In the genomic region with DNA sequence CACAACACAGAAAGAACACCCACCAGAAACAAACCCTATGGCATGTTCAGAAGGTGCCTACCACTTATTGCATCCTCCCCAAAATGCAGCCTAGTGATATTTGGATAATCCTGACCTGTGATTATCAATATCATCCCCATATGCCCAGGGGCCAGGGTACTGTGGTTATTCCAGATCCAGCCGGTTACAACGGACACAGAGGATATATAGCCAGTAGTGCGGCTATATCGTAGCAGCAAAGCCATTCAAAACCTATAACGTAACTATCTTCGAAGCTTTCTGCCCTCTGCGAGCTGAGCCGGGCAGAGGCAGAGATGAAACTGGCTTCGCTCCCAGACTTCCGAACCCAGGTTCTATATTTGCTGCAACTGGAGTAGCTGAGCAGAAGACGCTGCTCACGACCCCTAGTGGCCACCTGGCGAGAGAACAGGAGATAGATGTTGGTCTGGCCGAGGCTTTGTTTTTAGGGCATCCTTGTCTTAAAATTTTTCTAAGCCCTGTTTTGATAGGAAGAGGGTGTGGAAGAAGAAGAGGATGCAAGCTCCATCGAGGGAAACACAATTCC, we compare ENCODE assay signal across 8 mouse cellular contexts. TPM values are rescaled to one million over a fixed set of nuclear protein-coding genes. Genes with fewer than 3 reads are reported as not detected.
DNase-seq lines count a peak whose midpoint lies in the region; ATAC-seq and TF ChIP-seq lines count a peak whose summit lies in the region.

No protein-coding gene starts in this region.

- peaks cover 29% of the 10 kb centered on the region for H3K4me1 ChIP-seq in midbrain, embryonic 11.5 days (ENCODE audit: control insufficient read depth, insufficient read depth, low read length)
- H3K4me1 ChIP-seq in stomach, postnatal 0 days (replicated peaks; ENCODE audit: control insufficient read depth, insufficient read depth), result no peaks in the 10 kb centered on the region

- H3K4me3 ChIP-seq in midbrain, embryonic 11.5 days (ENCODE audit: low read depth, low read length), result peak overlapping the region; percentile 59
- H3K4me3 ChIP-seq in stomach, postnatal 0 days (ENCODE audit: low read depth, low read length), result no peak overlapping the region

- H3K4me2 ChIP-seq in midbrain, embryonic 11.5 days, result peak overlapping the region; percentile 84
- no peak overlapping the region for H3K4me2 ChIP-seq in stomach, postnatal 0 days (replicated peaks; ENCODE audit: low read depth)

- no peaks in the 10 kb centered on the region for H3K9me3 ChIP-seq in midbrain, embryonic 11.5 days (ENCODE audit: control insufficient read depth, low read length)
- no peaks in the 10 kb centered on the region for H3K9me3 ChIP-seq in stomach, postnatal 0 days (ENCODE audit: control insufficient read depth, low read length)

- peak; percentile 70 for DNase-seq in right cerebral cortex, adult 18-20 months
- DNase-seq in right cerebral cortex, postnatal 25 days, result no peak
- peak; percentile 83 for DNase-seq in brain, adult 2 months (ENCODE audit: low read depth, low spot score)
- DNase-seq in left cerebral cortex, adult 18-20 months (ENCODE audit: low spot score in 2 of 2), result peak; percentile 71 to 72
- peak; percentile 92 for DNase-seq in midbrain, embryonic 11.5 days (ENCODE audit: low spot score, missing footprints)
- DNase-seq in stomach, postnatal 0 days (ENCODE audit: low spot score), result peak; percentile 66

- TF ChIP-seq EP300 in stomach, postnatal 0 days (optimal IDR thresholded peaks at IDR 0.05), result no peak

- peak overlapping the region; percentile 58 for H3K9ac ChIP-seq in midbrain, embryonic 11.5 days (ENCODE audit: low read length)
- H3K9ac ChIP-seq in stomach, postnatal 0 days (ENCODE audit: low read length), result no peak overlapping the region

- TF ChIP-seq CTCF in stomach, postnatal 0 days (IDR thresholded peaks at IDR 0.05; ENCODE audit: low read depth), result peak; percentile 75

- no peaks in the 10 kb centered on the region for H3K36me3 ChIP-seq in midbrain, embryonic 11.5 days (ENCODE audit: control insufficient read depth, insufficient read depth, low read length)
- H3K36me3 ChIP-seq in stomach, postnatal 0 days (ENCODE audit: control insufficient read depth, insufficient read depth, low read length), result no peaks in the 10 kb centered on the region

- WGBS in midbrain, embryonic 11.5 days, result 5% methylated on average over 15 of the region's 15 CpGs
- WGBS in stomach, postnatal 0 days, result 6% methylated on average over 15 of the region's 15 CpGs

- H3K27ac ChIP-seq in midbrain, embryonic 11.5 days (ENCODE audit: low read depth, low read length), result peak overlapping the region; percentile 62
- no peak overlapping the region for H3K27ac ChIP-seq in stomach, postnatal 0 days (replicated peaks)

- H3K27me3 ChIP-seq in midbrain, embryonic 11.5 days (ENCODE audit: control insufficient read depth, insufficient read depth, low read length), result peaks cover 57% of the 10 kb centered on the region
- H3K27me3 ChIP-seq in stomach, postnatal 0 days (ENCODE audit: control insufficient read depth, insufficient read depth, low read length), result peaks cover 21% of the 10 kb centered on the region

- peak; percentile 40; the same call in 1 of the 2 replicates for ATAC-seq in granulocyte monocyte progenitor cell, adult 5-6 weeks (replicated peaks; ENCODE audit: poor library complexity, severe bottlenecking)
- no peak for ATAC-seq in midbrain, embryonic 11.5 days (ENCODE audit: low FRiP score)
- no peak for ATAC-seq in stomach, postnatal 0 days (ENCODE audit: low FRiP score, low TSS enrichment)
- no peak for ATAC-seq in monocyte, adult 5-6 weeks (replicated peaks; ENCODE audit: insufficient number of reproducible peaks, low FRiP score, low TSS enrichment, poor library complexity, severe bottlenecking)

RNA-seq across cellular contexts. Expression of a gene that starts 6.0 kb away (rescaled TPM):
- total RNA-seq in granulocyte monocyte progenitor cell, adult 5-6 weeks (2014; fragmentation: Nextera tagmentation), result not detected in 2 replicates
- total RNA-seq in granulocyte monocyte progenitor cell, adult 5-6 weeks (2017), result not detected in 2 replicates
- under 1 TPM; 0.19 to 0.30 TPM for total RNA-seq in left cerebral cortex, adult 18-20 months (2021)
- 14.7 and 14.8 TPM in 2 replicates for polyA plus RNA-seq in midbrain, embryonic 11.5 days (2014; fragmentation: Nextera tagmentation; extraction: Ambion mirVana)
- polyA plus RNA-seq in stomach, postnatal 0 days (2015; fragmentation: Nextera tagmentation; extraction: Ambion mirVana), result 0.08 and 0.10 TPM in 2 replicates
- total RNA-seq in monocyte, adult 5-6 weeks (2017), result not detected in 3 replicates
